Mouse (Mus musculus) heart, adult 18-20 months (tissue): ENCODE measurements around the gene Arih1. TPM values are rescaled to one million over a fixed set of nuclear protein-coding genes. Genes with fewer than 3 reads are reported as not detected.

Experiments
- total RNA-seq, 2 experiments: library from RNA; stranded (reverse); gene quantifications; 2 replicates each; pipeline ENCODE4 v1.2.3; 2021

Arih1 gene
- total RNA-seq, 2 experiments from 2014 or later, result 79.2 to 94.4 TPM

Other genes starting within 250 kb of the Arih1 start
- gene Adpgk, start 195.1 kb downstream of the Arih1 start, total RNA-seq, result 1 to 10 TPM; 8.4 to 8.5 TPM
- gene Bbs4, start 133.1 kb downstream of the Arih1 start, total RNA-seq, result 1 to 10 TPM; 2.7 to 3.2 TPM
- gene Hexa, start 52.9 kb upstream of the Arih1 start, total RNA-seq, result 10 to 100 TPM; 49.6 to 54.9 TPM
- under 1 TPM; 0.40 to 0.93 TPM for gene Tmem202, start 53.2 kb upstream of the Arih1 start, total RNA-seq
- not detected for gene Celf6, start 91.3 kb upstream of the Arih1 start, total RNA-seq
- 10 to 100 TPM; 17.0 to 17.6 TPM for gene Parp6, start 130.7 kb upstream of the Arih1 start, total RNA-seq
- gene Pkm, start 169.8 kb upstream of the Arih1 start, total RNA-seq, result 1,000 to 10,000 TPM; 1,130 to 1,266 TPM
- under 1 TPM in 1 of 2 experiments, not detected in 1; 0.28 TPM for gene Gramd2, start 193.5 kb upstream of the Arih1 start, total RNA-seq